Mouse (Mus musculus): ENCODE measurements around the gene Scarb1.
A peak's percentile ranks its signal among the peaks of the same experiment; 100 is the strongest.

Gene Scarb1

DNA sequence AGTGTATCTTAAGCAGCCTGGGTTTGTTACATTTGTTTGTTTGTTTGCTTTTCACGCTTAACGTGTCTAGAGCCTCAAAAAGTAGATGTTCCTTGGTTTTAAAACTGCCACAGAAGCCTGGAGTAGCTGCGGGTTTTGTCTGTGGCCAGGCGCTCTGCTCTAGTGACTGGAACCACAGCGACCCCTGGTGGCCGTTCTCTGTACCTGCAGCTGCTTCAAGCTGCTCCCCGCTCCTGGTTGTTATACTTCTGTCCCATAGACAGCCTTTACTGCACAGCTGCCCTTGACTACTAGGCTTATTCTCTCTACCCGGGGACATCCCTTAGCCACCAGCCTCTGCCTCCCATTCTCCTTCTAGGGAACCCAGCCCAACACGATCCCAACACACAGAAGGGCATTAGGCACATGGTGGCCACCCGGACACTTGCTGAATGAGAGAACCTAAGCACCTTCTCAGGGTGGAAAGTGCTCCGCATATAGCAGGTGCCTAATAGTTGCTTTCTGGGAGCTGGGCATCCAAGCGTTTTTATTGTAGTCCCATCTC, 70.2 kb downstream of the Scarb1 start:
- DNase-seq (ENCODE audit: low spot score): peak; percentile 56

GRCm38 (mm10) chr5:125269836-125270235, 71.1 kb downstream of the Scarb1 start:
- no peak for DNase-seq (ENCODE audit: low spot score)

DNA sequence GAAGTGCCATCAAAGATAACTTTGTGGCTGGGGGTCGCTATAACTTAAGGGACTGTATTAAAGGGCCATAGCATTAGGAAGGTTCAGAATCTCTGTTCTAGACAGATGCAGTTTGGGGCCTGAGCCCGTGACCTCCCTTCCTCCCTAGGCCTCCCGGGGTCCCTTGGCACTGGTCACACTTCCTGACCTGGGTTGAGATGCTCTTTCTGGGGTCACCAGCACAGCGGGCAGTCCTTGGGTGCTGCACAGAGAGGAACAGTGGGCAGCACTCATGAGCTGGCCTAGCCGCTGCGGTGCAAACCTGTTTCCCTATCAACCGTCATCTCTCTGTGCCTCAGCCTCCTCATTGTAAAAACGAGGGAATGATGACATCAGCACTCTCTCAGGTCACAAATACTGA, 71.5 kb downstream of the Scarb1 start:
- DNase-seq (ENCODE audit: low spot score): no peak

- DNase-seq (ENCODE audit: low spot score): peak; percentile 72
Observed at GRCm38 (mm10) chr5:125268033-125268765, 72.7 kb downstream of the Scarb1 start.

DNA sequence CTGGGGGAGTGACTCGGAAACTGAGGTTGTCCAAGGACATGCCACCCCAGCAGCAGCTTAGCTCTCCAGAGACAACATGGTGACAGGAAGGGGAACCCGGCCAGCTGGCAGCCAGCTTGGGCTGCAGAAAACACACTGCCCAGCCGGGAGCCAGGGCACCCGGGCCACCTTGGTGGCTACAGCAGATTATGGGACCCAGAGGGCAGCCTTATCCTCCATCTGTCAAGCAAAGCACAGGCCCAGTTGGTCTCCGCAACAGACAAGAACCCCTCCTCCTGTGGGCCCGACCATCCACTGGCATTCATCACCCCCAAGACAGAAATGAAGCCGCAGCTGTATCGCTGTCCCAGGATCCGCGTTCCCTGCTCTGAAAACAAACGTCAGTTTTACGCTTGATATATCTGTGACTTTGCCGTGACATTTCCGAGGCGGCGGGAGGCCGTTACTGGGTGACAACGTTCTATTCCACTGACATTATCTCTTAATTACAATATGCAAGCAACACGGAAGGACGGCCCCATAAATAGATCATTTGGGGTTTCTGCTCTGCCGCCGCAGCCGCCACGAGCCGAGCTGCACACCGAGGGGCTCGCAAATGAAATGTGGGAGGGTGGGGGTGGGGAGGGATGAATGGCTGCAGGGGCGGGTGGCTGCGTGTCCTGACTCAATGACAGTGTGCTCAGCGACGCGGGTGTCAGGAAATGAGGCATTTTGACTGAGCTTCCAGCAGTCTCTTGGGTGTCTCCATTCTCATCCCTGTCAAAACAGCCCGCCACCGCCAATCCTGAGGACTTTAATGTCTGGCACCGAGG, 73.5 kb downstream of the Scarb1 start:
- no peak for DNase-seq (ENCODE audit: low spot score)

- no peak for DNase-seq (ENCODE audit: low spot score)
Observed at GRCm38 (mm10) chr5:125266128-125266527, 74.8 kb downstream of the Scarb1 start.

DNA sequence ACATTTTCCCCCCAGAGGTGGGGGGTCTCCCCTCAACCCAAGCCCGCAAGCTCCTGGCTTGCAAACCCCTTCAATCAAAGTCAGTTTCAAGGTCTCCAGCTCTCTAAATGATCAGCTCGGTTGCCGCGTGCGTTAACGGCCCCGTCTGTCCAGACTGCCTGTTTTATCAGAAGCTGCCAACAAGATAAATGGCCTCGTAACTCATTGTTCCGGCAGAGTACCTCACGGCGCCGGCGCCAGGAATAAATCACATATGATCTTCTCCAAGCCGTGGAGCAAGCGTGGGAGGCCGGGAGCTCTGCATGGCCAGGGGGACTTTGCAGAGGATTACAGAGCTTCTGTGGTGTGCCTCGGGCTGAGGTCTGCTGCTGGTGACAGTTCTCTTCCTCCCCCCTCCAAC, 76.2 kb downstream of the Scarb1 start:
- no peak for DNase-seq (ENCODE audit: low spot score)

GRCm38 (mm10) chr5:125262578-125262977, 78.3 kb downstream of the Scarb1 start:
- no peak for DNase-seq (ENCODE audit: low spot score)

DNA sequence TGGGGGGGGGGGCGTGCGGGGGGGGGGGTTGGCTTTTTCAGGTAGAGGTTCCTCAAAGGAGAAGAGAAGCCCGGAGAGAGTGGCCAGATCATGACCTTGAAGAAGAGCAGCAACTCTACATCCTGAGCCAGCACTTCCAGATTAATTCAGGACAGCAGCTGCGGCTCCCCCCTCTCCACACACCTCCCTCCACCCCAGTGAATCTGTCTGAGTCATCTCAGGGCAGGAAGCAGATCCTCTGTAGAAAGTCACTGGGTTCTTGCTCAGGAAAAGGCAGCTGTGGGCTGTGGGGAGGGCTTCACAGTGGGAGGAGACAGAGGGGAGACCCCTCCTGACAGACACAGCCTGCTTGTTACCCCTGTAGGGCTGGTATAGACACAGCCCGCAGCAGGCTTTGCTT, 87.0 kb downstream of the Scarb1 start:
- no peak for DNase-seq (ENCODE audit: low spot score)

- no peak for DNase-seq (ENCODE audit: low spot score)
Observed at GRCm38 (mm10) chr5:125253448-125253847, 87.4 kb downstream of the Scarb1 start.

DNA sequence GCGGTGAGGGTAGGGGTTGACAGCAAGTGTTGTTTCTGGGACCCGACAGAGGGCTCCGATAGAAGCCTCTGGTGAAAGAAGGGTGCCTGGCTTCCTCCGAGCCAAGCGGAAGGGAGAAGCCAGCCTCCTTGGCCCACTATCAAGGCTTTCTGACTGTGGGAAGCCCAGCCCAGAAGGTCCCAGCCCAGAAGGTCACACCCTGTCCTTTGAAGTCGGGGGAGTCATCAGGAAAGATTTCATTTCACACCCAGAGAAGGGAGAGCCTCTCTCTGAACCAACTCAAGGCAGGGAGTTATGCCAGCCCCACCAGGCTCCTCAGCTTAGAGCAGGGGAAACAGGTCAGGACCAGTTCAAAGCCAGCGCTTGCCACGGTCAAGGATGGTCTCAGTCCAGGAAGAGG, 88.2 kb downstream of the Scarb1 start:
- no peak for DNase-seq (ENCODE audit: low spot score)

GRCm38 (mm10) chr5:125251885-125252615, 88.8 kb downstream of the Scarb1 start:
- DNase-seq (ENCODE audit: low spot score): no peak

DNA sequence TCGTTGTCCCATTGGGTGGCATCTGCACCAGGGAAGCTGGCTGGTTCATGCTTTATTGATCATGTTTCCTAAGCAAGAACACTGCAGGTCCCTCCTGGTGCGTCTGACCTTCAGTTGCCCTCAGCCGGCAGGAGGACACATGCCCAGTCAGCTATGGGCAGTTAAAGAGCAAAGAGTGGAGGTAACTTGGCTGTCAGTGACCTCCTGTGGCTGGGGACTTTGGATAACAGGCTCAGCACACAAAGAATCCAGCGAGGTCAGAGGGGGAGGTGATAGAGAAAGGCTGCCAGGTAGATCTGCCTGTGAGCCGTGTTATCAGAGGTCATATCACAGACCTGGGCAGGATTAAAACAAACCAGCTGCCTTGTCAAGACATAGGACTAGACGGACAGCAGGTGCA, 91.7 kb downstream of the Scarb1 start:
- DNase-seq (ENCODE audit: low spot score): no peak

GRCm38 (mm10) chr5:125246711-125247110, 94.2 kb downstream of the Scarb1 start:
- no peak for DNase-seq (ENCODE audit: low spot score)

DNA sequence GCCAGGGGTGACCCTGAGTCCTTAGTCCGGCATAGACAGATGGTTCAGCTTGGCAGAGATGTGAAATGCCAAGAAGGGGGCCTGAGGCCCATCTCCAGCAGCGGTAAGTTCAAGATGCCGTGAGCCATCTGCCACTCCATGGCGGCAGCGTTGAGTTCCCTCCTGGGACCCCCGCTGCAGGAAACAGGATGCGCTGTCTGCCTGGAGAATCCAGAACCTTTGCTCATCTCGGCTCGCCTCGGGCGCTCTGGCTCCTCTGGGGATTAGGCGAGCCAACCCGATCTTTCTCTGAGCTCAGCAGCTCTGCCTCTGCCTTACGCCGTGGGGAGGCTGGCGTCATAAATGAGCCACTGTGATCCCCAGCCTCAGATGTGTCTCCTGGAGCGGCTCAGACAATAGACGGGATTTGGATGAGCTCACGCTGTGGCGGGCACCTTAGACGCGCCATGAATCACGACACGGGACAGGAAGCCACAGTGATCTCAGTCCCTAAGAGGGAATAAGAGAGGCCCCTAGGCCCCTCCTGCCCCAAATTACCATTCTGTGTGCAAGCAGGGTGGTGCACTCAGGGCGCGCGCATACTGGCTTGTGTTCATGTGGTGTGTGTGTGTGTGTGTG, 95.3 kb downstream of the Scarb1 start:
- DNase-seq (ENCODE audit: low spot score): no peak

DNA sequence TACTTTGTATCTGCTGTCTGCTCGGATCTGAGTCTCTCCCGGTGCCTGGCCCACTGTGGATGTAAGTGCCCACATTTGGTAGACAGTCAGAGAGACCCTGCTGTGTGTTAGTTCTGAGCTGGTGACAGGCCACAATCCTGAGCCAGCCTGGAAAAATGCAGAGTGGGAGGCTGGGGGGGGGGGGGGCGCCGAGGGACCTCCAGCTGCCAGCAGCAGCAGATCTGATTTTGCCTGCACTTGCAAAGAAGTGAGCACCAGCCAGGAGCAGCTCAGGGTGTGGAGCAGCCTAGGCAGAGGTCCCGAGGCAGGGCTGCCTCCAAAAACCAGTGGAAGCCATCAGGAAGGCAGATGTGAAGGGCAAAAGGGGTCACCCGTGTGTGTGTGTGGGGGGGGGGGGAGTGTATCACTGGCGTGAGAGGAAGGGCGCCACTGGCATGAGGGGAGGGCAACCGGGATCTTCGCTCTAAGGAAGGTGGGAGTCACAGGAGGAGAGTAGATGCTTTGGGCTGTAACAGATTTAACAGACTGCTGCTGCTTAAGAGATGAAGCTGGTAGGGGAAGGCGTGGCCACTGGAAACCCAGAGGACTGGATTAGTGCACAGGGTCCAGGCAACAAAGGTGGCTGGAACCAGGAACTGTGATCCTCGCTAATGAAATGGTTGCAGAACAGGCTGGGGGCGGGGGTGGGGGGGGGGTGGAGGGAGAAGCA, 95.9 kb downstream of the Scarb1 start:
- no peak for DNase-seq (ENCODE audit: low spot score)

- peak; percentile 89 for DNase-seq (ENCODE audit: low spot score)
Observed at GRCm38 (mm10) chr5:125243928-125244327, 97.0 kb downstream of the Scarb1 start.

- DNase-seq (ENCODE audit: low spot score): no peak
Observed at GRCm38 (mm10) chr5:125242111-125242510, 98.8 kb downstream of the Scarb1 start.

DNA sequence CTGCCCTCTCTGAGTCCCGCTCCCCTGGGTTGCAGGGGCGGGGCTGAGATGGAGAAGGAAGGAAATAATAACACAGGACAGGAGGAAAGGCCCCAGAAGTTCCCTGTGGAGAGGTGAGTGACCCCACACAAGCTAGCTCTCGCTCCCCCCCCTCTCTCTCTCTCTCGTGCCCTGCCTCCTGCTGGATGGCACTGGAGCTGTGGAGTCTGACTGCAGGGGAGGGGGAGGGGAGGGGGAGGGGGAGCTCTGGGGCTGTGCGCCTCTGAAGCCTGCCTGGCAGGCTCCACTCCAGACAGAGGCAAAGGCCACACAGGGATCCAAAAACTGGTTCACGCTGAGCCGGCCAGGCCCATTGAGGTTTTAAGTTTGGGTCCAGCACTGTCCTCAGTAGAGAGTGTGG, 99.3 kb downstream of the Scarb1 start:
- no peak for DNase-seq (ENCODE audit: low spot score)

GRCm38 (mm10) chr5:125240124-125240781, 100.6 kb downstream of the Scarb1 start:
- DNase-seq (ENCODE audit: low spot score): no peak

GRCm38 (mm10) chr5:125235874-125236273, 105.0 kb downstream of the Scarb1 start:
- DNase-seq (ENCODE audit: low spot score): no peak
